In genomic region chr10:41479961-41480360, GRCm38 (mm10) we compare ENCODE assay signal across 20 mouse cellular contexts. TPM values are rescaled to one million over a fixed set of nuclear protein-coding genes. Genes with fewer than 3 reads are reported as not detected.
DNase-seq lines count a peak whose midpoint lies in the region; TF ChIP-seq lines count a peak whose summit lies in the region.
"Had no signal": no experiment of that assay in that cellular context is flagged by ENCODE, and none has a peak within 500 bp of the region (broad histone marks: within the 10 kb centered on the region; RNA-seq: fewer than 3 reads in every experiment).

No protein-coding gene starts in this region.

- WGBS in limb, embryonic 10.5 days = 76% methylated on average over 3 of the region's 3 CpGs

- no peak overlapping the region for H3ac ChIP-seq in myocyte (ENCODE audit: control insufficient read depth, insufficient read length)

- no peak for TF ChIP-seq POLR2A in myocyte (IDR thresholded peaks at IDR 0.05; ENCODE audit: insufficient read length, low read depth)

- H3K79me2 ChIP-seq in myocyte (ENCODE audit: control insufficient read depth, insufficient read depth) = no peaks in the 10 kb centered on the region

- peaks cover 40% of the 10 kb centered on the region for H3K4me1 ChIP-seq in limb, embryonic 10.5 days

- H3K9me3 ChIP-seq in limb, embryonic 10.5 days (replicated peaks) = no peaks in the 10 kb centered on the region
- H3K9me3 ChIP-seq: G1E had no signal

- DNase-seq in limb, embryonic 10.5 days (ENCODE audit: low spot score) = no peak
- no peak for DNase-seq in cerebellum, postnatal 4 days (ENCODE audit: low spot score in 2 of 2)
- no peak for DNase-seq in gastrocnemius, adult 18-20 months (ENCODE audit: low spot score)
- DNase-seq: adrenal gland, adult 2 months; adrenal gland, adult 8-10 months; adrenal gland, postnatal 10 days; adrenal gland, postnatal 14 days; adrenal gland, postnatal 25 days; adrenal gland, postnatal 36 days; B cell, adult 2 months; cerebellum, adult 11 months; cerebellum, adult 11-12 months; cerebellum, adult 18-20 months had no signal

- H3K27me3 ChIP-seq in limb, embryonic 10.5 days (ENCODE audit: low read depth, poor library complexity, severe bottlenecking) = no peaks in the 10 kb centered on the region
- H3K27me3 ChIP-seq in myocyte (ENCODE audit: control insufficient read depth, insufficient read depth, insufficient read length) = no peaks in the 10 kb centered on the region
- H3K27me3 ChIP-seq: CH12.LX, Patski had no signal

- H3K27ac ChIP-seq in limb, embryonic 10.5 days = 0 out of 2 replicates have a peak overlapping the region, but pooled peaks have one; percentile 8

- H3K36me3 ChIP-seq in limb, embryonic 10.5 days = peaks cover 69% of the 10 kb centered on the region
- peaks cover 14% of the 10 kb centered on the region for H3K36me3 ChIP-seq in myocyte (ENCODE audit: control insufficient read depth, insufficient read depth)

- H3K4me2 ChIP-seq in myocyte (ENCODE audit: low read depth) = no peak overlapping the region

- no peak overlapping the region for H3K4me3 ChIP-seq in limb, embryonic 10.5 days
- no peak overlapping the region for H3K4me3 ChIP-seq in myocyte

TF ChIP-seq in myocyte, 11 proteins besides CTCF, POLR2A, EP300 and RAD21:
- TF ChIP-seq TCF3 (IDR thresholded peaks at IDR 0.05; ENCODE audit: insufficient read length, low read depth) (peak; percentile 47), MYOG (IDR thresholded peaks at IDR 0.05; ENCODE audit: control insufficient read depth in 1 of 3, insufficient read depth in 1 of 3, insufficient read length in 2 of 3, low read depth in 2 of 3) (peak; percentile 19 to 82 (median 56)), TCF12 (IDR thresholded peaks at IDR 0.05; ENCODE audit: insufficient read depth, poor library complexity, severe bottlenecking) (peak; percentile 20), SRF (IDR thresholded peaks at IDR 0.05; ENCODE audit: control insufficient read depth, insufficient read length, low read depth) (no peak), CEBPB (IDR thresholded peaks at IDR 0.05; ENCODE audit: insufficient read depth, poor library complexity, severe bottlenecking) (no peak), MYOD1 (IDR thresholded peaks at IDR 0.05; ENCODE audit: control insufficient read depth in 1 of 3, insufficient read length in 2 of 3, low read depth in 2 of 3) (peak in 2 of 3 experiments; percentile 20 to 86), POLR2AphosphoS2 (IDR thresholded peaks at IDR 0.05; ENCODE audit: insufficient read length, low read depth) (no peak), REST (IDR thresholded peaks at IDR 0.05; ENCODE audit: insufficient read depth, insufficient read length) (no peak), MAX (IDR thresholded peaks at IDR 0.05; ENCODE audit: low read depth) (no peak), USF1 (IDR thresholded peaks at IDR 0.05; ENCODE audit: low read depth) (no peak), E2F4 (IDR thresholded peaks at IDR 0.05; ENCODE audit: insufficient read depth) (no peak)

RNA-seq across cellular contexts. Expression of gene Mical1, which starts 3.8 kb away (rescaled TPM):
- 40.2 and 43.8 TPM in 2 replicates for polyA plus RNA-seq in limb, embryonic 10.5 days (2016; fragmentation: Nextera tagmentation; extraction: Ambion mirVana)
- polyA plus RNA-seq in myocyte (2012; fragmentation: generic; extraction: Trizol) = 77.0 TPM
- total RNA-seq in gastrocnemius, adult 18-20 months (2021) = 1 to 10 TPM; 4.0 to 7.8 TPM

RNA-seq across cellular contexts. Expression of gene Smpd2, which starts 10.2 kb away (rescaled TPM):
- polyA plus RNA-seq in limb, embryonic 10.5 days (2016; fragmentation: Nextera tagmentation; extraction: Ambion mirVana) = 62.7 TPM in 2 replicates
- 26.4 TPM for polyA plus RNA-seq in myocyte (2012; fragmentation: generic; extraction: Trizol)
- total RNA-seq in gastrocnemius, adult 18-20 months (2021) = 1 to 10 TPM; 9.2 to 9.9 TPM

RNA-seq across cellular contexts. Expression of gene Ppil6, which starts 10.3 kb away (rescaled TPM):
- polyA plus RNA-seq in limb, embryonic 10.5 days (2016; fragmentation: Nextera tagmentation; extraction: Ambion mirVana) = 0.36 and 0.95 TPM in 2 replicates
- 0.64 TPM for polyA plus RNA-seq in myocyte (2012; fragmentation: generic; extraction: Trizol)
- total RNA-seq in gastrocnemius, adult 18-20 months (2021) = not detected
- total RNA-seq: CH12.LX, ES-E14, MEL had no signal
- polyA plus RNA-seq: CD4-positive, CD25-positive, alpha-beta regulatory T cell, adult 4 months had no signal

RNA-seq across cellular contexts. Expression of gene Zbtb24, which starts 29.8 kb away (rescaled TPM):
- 17.2 and 21.5 TPM in 2 replicates for polyA plus RNA-seq in limb, embryonic 10.5 days (2016; fragmentation: Nextera tagmentation; extraction: Ambion mirVana)
- polyA plus RNA-seq in myocyte (2012; fragmentation: generic; extraction: Trizol) = 7.6 TPM
- 1 to 10 TPM; 4.6 to 5.0 TPM for total RNA-seq in gastrocnemius, adult 18-20 months (2021)

RNA-seq across cellular contexts. Expression of gene Cd164, which starts 39.3 kb away (rescaled TPM):
- 131 and 146 TPM in 2 replicates for polyA plus RNA-seq in limb, embryonic 10.5 days (2016; fragmentation: Nextera tagmentation; extraction: Ambion mirVana)
- polyA plus RNA-seq in myocyte (2012; fragmentation: generic; extraction: Trizol) = 203 TPM
- 100 to 1,000 TPM; 145 to 153 TPM for total RNA-seq in gastrocnemius, adult 18-20 months (2021)
